Mouse (Mus musculus): Measurements from ENCODE around the gene 3110040M04Rik.
"Not testable (repeated sequence)": the region's sequence is repeated elsewhere in the genome, so short reads cannot be mapped to it uniquely, and the experiment has no call there.

Gene 3110040M04Rik

GRCm38 (mm10) chr1:151203818-151204217 lies at the start of gene 3110040M04Rik:
Gene 3110040M04Rik (plus strand): TSS chr1:151204121.
- not testable (repeated sequence) for DNase-seq (ENCODE audit: extremely low spot score)

- not testable (repeated sequence) for DNase-seq (ENCODE audit: extremely low spot score)
Observed at GRCm38 (mm10) chr1:151154131-151154530, 49.8 kb upstream of the 3110040M04Rik start.

GRCm38 (mm10) chr1:151156129-151156528 lies 47.8 kb upstream of the 3110040M04Rik start:
- DNase-seq (ENCODE audit: extremely low spot score): no peak

- DNase-seq (ENCODE audit: extremely low spot score): no peak
Observed at GRCm38 (mm10) chr1:151156777-151157632, 46.9 kb upstream of the 3110040M04Rik start.

GRCm38 (mm10) chr1:151157963-151158856 lies 45.7 kb upstream of the 3110040M04Rik start:
- DNase-seq (ENCODE audit: extremely low spot score): no peak

- DNase-seq (ENCODE audit: extremely low spot score): no peak
Observed at GRCm38 (mm10) chr1:151158857-151159510, 44.9 kb upstream of the 3110040M04Rik start.

GRCm38 (mm10) chr1:151166031-151166430 lies 37.9 kb upstream of the 3110040M04Rik start:
- DNase-seq (ENCODE audit: extremely low spot score): no peak

- peak; percentile 33 for DNase-seq (ENCODE audit: extremely low spot score)
Observed at GRCm38 (mm10) chr1:151167297-151168047, 36.4 kb upstream of the 3110040M04Rik start.

GRCm38 (mm10) chr1:151168637-151169036 lies 35.3 kb upstream of the 3110040M04Rik start:
- no peak for DNase-seq (ENCODE audit: extremely low spot score)

- DNase-seq (ENCODE audit: extremely low spot score): no peak
Observed at GRCm38 (mm10) chr1:151171572-151172461, 32.1 kb upstream of the 3110040M04Rik start.

GRCm38 (mm10) chr1:151177030-151177936 lies 26.6 kb upstream of the 3110040M04Rik start:
- peak; percentile 55 for DNase-seq (ENCODE audit: extremely low spot score)

GRCm38 (mm10) chr1:151177937-151178271 lies 26.0 kb upstream of the 3110040M04Rik start:
- no peak for DNase-seq (ENCODE audit: extremely low spot score)

- peak; percentile 42 for DNase-seq (ENCODE audit: extremely low spot score)
Observed at GRCm38 (mm10) chr1:151178505-151179083, 25.3 kb upstream of the 3110040M04Rik start.

- no peak for DNase-seq (ENCODE audit: extremely low spot score)
Observed at GRCm38 (mm10) chr1:151180167-151180566, 23.8 kb upstream of the 3110040M04Rik start.

- DNase-seq (ENCODE audit: extremely low spot score): not testable (repeated sequence)
Observed at GRCm38 (mm10) chr1:151182266-151182665, 21.7 kb upstream of the 3110040M04Rik start, which contains the start of gene Gm47985. Gene Gm47985 (plus strand): TSS chr1:151182537.

- not testable (repeated sequence) for DNase-seq (ENCODE audit: extremely low spot score)
Observed at GRCm38 (mm10) chr1:151186186-151186585, 17.7 kb upstream of the 3110040M04Rik start.

- DNase-seq (ENCODE audit: extremely low spot score): not testable (repeated sequence)
Observed at GRCm38 (mm10) chr1:151186879-151187424, 17.0 kb upstream of the 3110040M04Rik start.

- DNase-seq (ENCODE audit: extremely low spot score): no peak
Observed at GRCm38 (mm10) chr1:151188469-151188868, 15.5 kb upstream of the 3110040M04Rik start.

Measured in embryo, embryonic 9.5 days (tissue).